19 mouse cellular contexts compared by ENCODE assay signal in the genomic region with DNA sequence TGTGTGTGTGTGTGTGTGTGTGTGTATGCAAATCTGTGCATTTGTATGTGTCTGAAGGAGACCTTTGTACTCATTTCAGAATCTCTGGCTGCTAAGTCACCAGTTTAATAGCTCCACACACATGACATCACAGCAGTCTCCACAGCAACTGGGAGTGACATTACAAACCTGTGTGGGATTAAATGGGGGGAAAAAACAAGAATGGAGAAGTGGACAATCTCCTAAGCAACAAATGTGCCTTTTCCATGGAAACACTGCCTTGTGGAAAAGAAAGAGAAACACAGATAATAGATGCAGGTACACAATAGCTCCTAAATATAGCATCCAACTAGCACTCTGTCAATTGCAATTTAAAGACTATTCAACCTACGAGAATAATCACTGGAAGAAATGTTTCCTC.
DNase-seq lines count a peak whose midpoint lies in the region; ATAC-seq lines count a peak whose summit lies in the region.
"Had no signal": no experiment of that assay in that cellular context is flagged by ENCODE, and none has a peak within 500 bp of the region (broad histone marks: within the 10 kb centered on the region; RNA-seq: fewer than 3 reads in every experiment).

No protein-coding gene starts in this region.

- no peak overlapping the region for H3K4me3 ChIP-seq in hindbrain, embryonic 11.5 days (ENCODE audit: low read depth, low read length)
- no peak overlapping the region for H3K4me3 ChIP-seq in midbrain, embryonic 12.5 days
- H3K4me3 ChIP-seq in neural tube, embryonic 14.5 days (ENCODE audit: low read depth, low read length), result no peak overlapping the region
- H3K4me3 ChIP-seq: erythroblast, embryonic 14.5 days; intestine, embryonic 15.5 days; limb, embryonic 13.5 days had no signal

- WGBS in hindbrain, embryonic 11.5 days, result 27% methylated on average over 1 of the region's 1 CpGs
- 9% methylated on average over 1 of the region's 1 CpGs for WGBS in midbrain, embryonic 12.5 days
- WGBS in neural tube, embryonic 14.5 days, result 21% methylated on average over 1 of the region's 1 CpGs

- H3K36me3 ChIP-seq in hindbrain, embryonic 11.5 days (ENCODE audit: control insufficient read depth, insufficient read depth, low read length), result no peaks in the 10 kb centered on the region
- no peaks in the 10 kb centered on the region for H3K36me3 ChIP-seq in midbrain, embryonic 12.5 days
- no peaks in the 10 kb centered on the region for H3K36me3 ChIP-seq in neural tube, embryonic 14.5 days (ENCODE audit: control insufficient read depth, insufficient read depth, low read length)
- H3K36me3 ChIP-seq: intestine, embryonic 15.5 days; limb, embryonic 13.5 days had no signal

- H3K4me1 ChIP-seq in hindbrain, embryonic 11.5 days (replicated peaks; ENCODE audit: control insufficient read depth, insufficient read depth, low read length), result no peaks in the 10 kb centered on the region
- H3K4me1 ChIP-seq in midbrain, embryonic 12.5 days, result peaks cover 6% of the 10 kb centered on the region; the same call in 1 of the 2 replicates
- H3K4me1 ChIP-seq in neural tube, embryonic 14.5 days (ENCODE audit: control insufficient read depth, insufficient read depth, low read length), result no peaks in the 10 kb centered on the region; the same call in 1 of the 2 replicates
- H3K4me1 ChIP-seq: intestine, embryonic 15.5 days; limb, embryonic 13.5 days had no signal

- no peaks in the 10 kb centered on the region for H3K9me3 ChIP-seq in hindbrain, embryonic 11.5 days (ENCODE audit: control insufficient read depth, low read length)
- no peaks in the 10 kb centered on the region for H3K9me3 ChIP-seq in midbrain, embryonic 12.5 days
- H3K9me3 ChIP-seq in neural tube, embryonic 14.5 days (ENCODE audit: control insufficient read depth, low read length), result no peaks in the 10 kb centered on the region
- H3K9me3 ChIP-seq: intestine, embryonic 15.5 days; limb, embryonic 13.5 days had no signal

- H3K27me3 ChIP-seq in hindbrain, embryonic 11.5 days (ENCODE audit: control insufficient read depth, insufficient read depth, low read length), result no peaks in the 10 kb centered on the region
- no peaks in the 10 kb centered on the region for H3K27me3 ChIP-seq in midbrain, embryonic 12.5 days
- no peaks in the 10 kb centered on the region for H3K27me3 ChIP-seq in neural tube, embryonic 14.5 days (ENCODE audit: control insufficient read depth, insufficient read depth, low read length)
- H3K27me3 ChIP-seq: intestine, embryonic 15.5 days; limb, embryonic 13.5 days had no signal

- ATAC-seq in hindbrain, embryonic 11.5 days (ENCODE audit: low FRiP score), result peak; percentile 83
- ATAC-seq in midbrain, embryonic 12.5 days (ENCODE audit: low FRiP score, low read depth), result peak; percentile 84
- peak; percentile 78 for ATAC-seq in neural tube, embryonic 14.5 days (ENCODE audit: low read depth)
- ATAC-seq: CD4-positive, CD25-positive, alpha-beta regulatory T cell, adult 4 months; intestine, embryonic 15.5 days had no signal

- no peak overlapping the region for H3K4me2 ChIP-seq in hindbrain, embryonic 11.5 days (replicated peaks; ENCODE audit: low read depth, low read length)
- no peak overlapping the region for H3K4me2 ChIP-seq in midbrain, embryonic 12.5 days (replicated peaks)
- H3K4me2 ChIP-seq in neural tube, embryonic 14.5 days (ENCODE audit: low read depth, low read length), result no peak overlapping the region
- H3K4me2 ChIP-seq: intestine, embryonic 15.5 days; limb, embryonic 13.5 days had no signal

- H3K27ac ChIP-seq in hindbrain, embryonic 11.5 days (ENCODE audit: low read depth, low read length), result no peak overlapping the region
- H3K27ac ChIP-seq in midbrain, embryonic 12.5 days (replicated peaks), result no peak overlapping the region
- H3K27ac ChIP-seq in neural tube, embryonic 14.5 days (ENCODE audit: low read depth, low read length), result no peak overlapping the region
- H3K27ac ChIP-seq: intestine, embryonic 15.5 days; limb, embryonic 13.5 days; macrophage had no signal

- H3K9ac ChIP-seq in hindbrain, embryonic 11.5 days (ENCODE audit: low read depth, low read length), result no peak overlapping the region
- no peak overlapping the region for H3K9ac ChIP-seq in midbrain, embryonic 12.5 days (replicated peaks)
- no peak overlapping the region for H3K9ac ChIP-seq in neural tube, embryonic 14.5 days (replicated peaks; ENCODE audit: low read depth, low read length)
- H3K9ac ChIP-seq: intestine, embryonic 15.5 days; limb, embryonic 13.5 days had no signal

- peak; percentile 58 for DNase-seq in embryo, embryonic 9.5 days (ENCODE audit: extremely low spot score)
- DNase-seq in hindbrain, embryonic 11.5 days (ENCODE audit: low spot score), result peak; percentile 66
- no peak for DNase-seq in spleen, adult 18-20 months
- no peak for DNase-seq in left cerebral cortex, adult 8-10 months (ENCODE audit: low spot score in 2 of 2)
- DNase-seq in kidney, adult 18-20 months, result no peak
- DNase-seq: cerebellum, adult 2 months; heart, adult 11 months; heart, postnatal 10 days; kidney, postnatal 14 days; layer of hippocampus, postnatal 36 days; right cerebral cortex, postnatal 25 days; thymus, adult 18-20 months had no signal

Comparison
In these comparisons a context has a peak if more than half of its experiments do, and no peak if none do; other contexts are left out.
1. DNase-seq: peak in embryo, embryonic 9.5 days (single experiment) and hindbrain, embryonic 11.5 days (single experiment); none in spleen, adult 18-20 months (0 of 2), left cerebral cortex, adult 8-10 months (0 of 2) and kidney, adult 18-20 months (single experiment).
2. Peak in every context shown above with its lines, with median percentiles within 50 percentile points of each other: ATAC-seq.